Mouse (Mus musculus): Measurements from ENCODE around the gene Gm8439.
"Not testable (repeated sequence)": the region's sequence is repeated elsewhere in the genome, so short reads cannot be mapped to it uniquely, and the experiment has no call there.

Gm8439 gene

DNA sequence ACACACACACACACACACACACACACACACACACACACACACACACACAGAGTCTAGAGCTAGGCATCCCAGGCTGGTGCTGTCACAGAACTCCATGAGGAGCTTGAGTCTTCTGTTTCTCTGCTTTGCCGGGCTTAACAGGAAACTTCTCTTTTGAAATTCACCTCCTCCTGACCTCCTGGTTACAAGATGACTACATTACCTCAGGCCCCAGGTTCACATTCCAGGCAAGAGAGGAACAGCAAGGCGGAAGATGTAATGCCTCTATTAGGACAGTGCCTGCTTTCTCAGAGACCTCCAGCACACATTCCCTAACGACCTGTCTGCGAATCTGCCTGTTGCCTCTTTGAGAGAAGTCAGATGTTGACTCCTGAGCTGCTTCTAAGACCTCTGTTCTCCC lies at the start of gene Gm8439:
TSS of gene Gm8439 (plus strand) at position 301 of the 400 bp plus-strand sequence.
- no peak for DNase-seq

GRCm38 (mm10) chr4:120544896-120545295 lies 43.6 kb upstream of the Gm8439 start:
- DNase-seq = no peak

- no peak for DNase-seq
Measured at GRCm38 (mm10) chr4:120556592-120556991, 32.0 kb upstream of the Gm8439 start.

DNA sequence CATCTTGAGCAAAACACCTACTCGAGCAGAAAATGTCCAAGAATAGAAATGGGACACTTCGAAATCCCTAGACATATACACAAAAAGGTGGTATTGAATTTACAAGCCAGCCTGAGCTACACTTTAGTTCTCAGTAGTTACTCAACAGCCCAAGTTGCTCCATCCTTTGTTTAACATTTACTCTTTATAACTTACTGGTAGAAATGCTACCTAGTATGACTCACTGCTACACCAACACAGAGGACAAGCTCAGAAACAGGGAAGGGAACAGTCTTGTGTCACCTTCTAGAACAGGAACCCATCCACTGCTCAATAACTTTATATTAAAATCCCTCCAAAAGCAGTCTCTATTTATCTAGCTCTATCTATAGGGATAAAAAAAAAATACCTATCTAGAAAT lies 22.8 kb upstream of the Gm8439 start:
- DNase-seq = no peak

DNA sequence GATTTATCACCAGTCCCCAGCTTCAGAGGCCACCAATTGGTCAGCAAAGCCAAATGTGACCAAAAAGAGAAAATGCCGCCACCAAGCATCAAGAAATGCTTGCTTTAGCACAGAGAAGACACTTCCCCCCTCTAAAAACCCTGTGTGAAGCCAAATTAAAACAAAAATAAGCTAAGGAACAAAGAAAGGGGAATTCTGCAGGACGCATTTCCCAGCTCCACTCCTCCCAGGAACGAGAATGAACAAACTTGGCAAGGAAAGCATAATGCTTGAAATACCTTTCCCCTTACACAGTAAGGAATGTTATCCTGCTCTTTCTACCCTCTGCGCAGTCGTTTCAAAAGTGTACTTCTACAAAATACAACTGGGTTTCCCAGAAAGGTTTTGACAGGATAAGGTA lies 20.5 kb upstream of the Gm8439 start:
- DNase-seq = no peak

GRCm38 (mm10) chr4:120569025-120569424 lies 19.5 kb upstream of the Gm8439 start:
- DNase-seq = no peak

- peak; percentile 95 for DNase-seq
Measured at GRCm38 (mm10) chr4:120569486-120570437, 18.8 kb upstream of the Gm8439 start, which contains the start of gene Ctps. TSS of gene Ctps (minus strand) at chr4:120570276.

GRCm38 (mm10) chr4:120570438-120571069 lies 18.0 kb upstream of the Gm8439 start:
- DNase-seq = no peak

- DNase-seq = no peak
Measured at GRCm38 (mm10) chr4:120571070-120571464, 17.5 kb upstream of the Gm8439 start.

GRCm38 (mm10) chr4:120571691-120572090 lies 16.9 kb upstream of the Gm8439 start:
- no peak for DNase-seq

- DNase-seq = no peak
Measured at GRCm38 (mm10) chr4:120580894-120581293, 7.7 kb upstream of the Gm8439 start.

GRCm38 (mm10) chr4:120581711-120582110 lies 6.8 kb upstream of the Gm8439 start:
- no peak for DNase-seq

- no peak for DNase-seq
Measured at GRCm38 (mm10) chr4:120586986-120587385, 1.6 kb upstream of the Gm8439 start.

DNA sequence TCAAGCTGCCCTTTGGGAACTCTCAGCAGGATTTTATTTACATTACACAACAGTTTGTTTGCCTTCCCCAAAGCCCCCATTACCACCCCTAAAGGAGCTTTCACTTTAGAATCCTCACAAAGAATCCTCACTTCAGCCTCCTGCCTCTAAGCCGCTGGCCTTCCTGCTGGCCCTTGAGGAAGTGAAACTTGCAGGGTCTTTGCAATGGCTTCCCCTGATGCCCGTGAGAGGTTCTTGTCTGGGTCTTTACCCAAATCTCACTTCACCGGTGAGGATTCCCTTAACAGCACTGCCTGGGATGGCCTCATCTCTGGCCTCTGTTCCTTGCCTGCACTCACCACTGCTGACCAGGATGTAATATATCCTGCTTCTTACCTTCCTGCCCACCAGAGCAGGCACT lies 525 bp downstream of the Gm8439 start:
- DNase-seq = no peak

DNA sequence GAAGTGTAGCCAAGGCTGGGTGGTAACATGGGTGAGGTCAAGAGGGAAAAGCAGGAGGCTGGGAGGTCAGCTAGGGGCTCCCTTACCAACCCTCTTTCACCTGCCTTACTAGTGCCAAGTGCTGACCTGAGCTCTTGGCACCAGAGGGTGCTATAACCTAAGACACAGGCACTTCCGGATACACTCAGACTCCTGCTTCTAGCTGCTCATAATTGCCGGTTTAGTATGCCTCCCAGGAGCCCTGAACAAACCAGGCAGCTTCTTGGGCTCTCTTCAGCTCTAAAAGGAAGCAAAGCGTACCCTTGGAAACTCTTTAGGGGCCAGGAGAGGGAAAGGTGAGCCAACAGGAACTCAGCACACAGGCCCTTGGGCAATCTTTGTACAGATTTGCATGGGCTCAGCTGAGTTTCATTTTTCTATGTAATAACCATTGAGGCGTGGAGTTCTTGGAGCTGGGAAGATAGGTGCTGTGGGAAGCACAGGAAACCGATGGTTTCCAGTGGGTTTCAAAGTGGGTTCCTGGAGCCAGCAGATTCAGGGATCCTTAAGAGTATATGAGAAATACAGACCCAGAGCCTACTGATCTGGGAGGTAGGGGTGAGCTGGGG lies 1.4 kb downstream of the Gm8439 start:
- DNase-seq = peak; percentile 41

GRCm38 (mm10) chr4:120590973-120591372 lies 2.4 kb downstream of the Gm8439 start:
- DNase-seq = no peak

GRCm38 (mm10) chr4:120596210-120596609 lies 7.7 kb downstream of the Gm8439 start:
- not testable (repeated sequence) for DNase-seq

- no peak for DNase-seq
Measured at GRCm38 (mm10) chr4:120598922-120599321, 10.4 kb downstream of the Gm8439 start.

GRCm38 (mm10) chr4:120601774-120602173 lies 13.2 kb downstream of the Gm8439 start:
- DNase-seq = no peak

DNA sequence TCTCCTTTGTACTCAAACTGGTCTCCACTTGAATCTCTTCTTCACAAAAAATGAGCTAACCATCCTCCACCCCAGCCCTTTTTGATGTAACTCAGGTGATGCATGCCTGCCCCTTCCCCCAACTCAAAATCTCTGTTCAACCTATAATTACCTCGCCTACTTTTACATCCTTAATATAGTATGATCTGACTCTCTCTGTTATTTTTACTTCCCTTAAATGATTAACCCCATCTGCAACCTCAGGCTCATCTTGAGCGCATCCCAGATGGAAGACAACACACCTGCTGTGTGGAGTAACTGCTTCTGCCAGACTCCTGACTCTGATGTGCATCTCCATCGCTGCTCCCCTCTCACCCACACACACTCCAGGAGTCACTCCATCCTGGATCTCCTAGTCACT lies 14.1 kb downstream of the Gm8439 start:
- DNase-seq = no peak

DNA sequence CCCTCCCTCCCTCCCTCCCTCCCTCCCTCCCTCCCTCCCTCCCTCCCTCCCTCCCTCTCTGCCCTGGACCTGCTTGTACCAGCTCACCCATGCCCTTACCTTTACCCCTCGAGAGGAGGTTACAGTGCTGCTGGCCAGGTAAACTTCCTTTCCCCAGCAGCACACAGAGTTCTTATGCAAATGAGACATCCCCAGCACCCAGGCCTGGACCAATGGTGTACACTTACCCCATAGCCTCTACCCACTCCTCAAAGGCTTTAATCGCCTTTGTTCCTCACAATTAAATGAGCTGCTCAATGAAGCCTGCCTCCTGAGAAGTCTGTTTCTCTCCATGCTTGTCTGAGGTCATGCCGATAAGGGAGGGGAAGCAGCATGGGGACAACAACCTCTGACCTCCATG lies 18.4 kb downstream of the Gm8439 start:
- no peak for DNase-seq

- no peak for DNase-seq
Measured at GRCm38 (mm10) chr4:120611005-120611404, 22.5 kb downstream of the Gm8439 start.

DNA sequence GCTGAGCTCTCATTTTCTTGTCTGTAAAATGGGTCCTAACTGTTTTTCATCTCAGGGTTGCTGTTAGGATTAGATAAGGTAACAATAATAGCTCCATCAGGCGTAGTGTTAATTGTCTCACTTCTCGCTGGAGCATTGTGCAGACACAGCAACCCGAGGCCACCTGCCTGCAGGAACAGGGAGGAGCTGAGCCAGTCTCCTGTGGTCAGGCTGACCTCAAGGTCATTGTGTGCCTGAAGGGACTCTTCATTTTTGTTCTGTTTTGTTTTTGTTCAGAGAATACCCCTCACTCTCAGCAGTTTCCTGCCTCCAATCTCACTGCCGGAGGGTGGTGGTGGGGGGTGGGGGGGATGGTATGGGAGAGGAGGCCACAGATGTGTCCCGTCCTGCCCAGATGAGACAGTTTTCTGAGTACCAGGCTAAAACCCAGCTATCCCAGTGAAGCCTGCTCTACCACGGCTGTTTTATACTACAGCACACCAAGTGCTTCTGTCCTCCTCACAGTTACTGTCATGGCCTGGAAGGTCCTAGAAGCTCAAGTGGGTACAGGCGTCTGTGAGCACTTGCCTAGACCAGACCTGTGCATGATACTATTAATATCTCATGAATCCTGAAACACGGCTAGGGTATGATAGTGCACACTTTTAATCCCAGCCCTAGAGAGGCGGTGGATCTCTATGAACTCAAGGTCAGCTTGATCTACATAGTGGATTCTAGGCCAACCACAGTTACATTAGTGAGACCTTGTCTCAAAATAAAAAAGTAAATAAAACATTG lies 23.9 kb downstream of the Gm8439 start:
- DNase-seq = no peak

Data from right cerebral cortex, postnatal 14 days (tissue).